Mouse (Mus musculus): ENCODE measurements around the gene Vwa5b2.

DNA sequence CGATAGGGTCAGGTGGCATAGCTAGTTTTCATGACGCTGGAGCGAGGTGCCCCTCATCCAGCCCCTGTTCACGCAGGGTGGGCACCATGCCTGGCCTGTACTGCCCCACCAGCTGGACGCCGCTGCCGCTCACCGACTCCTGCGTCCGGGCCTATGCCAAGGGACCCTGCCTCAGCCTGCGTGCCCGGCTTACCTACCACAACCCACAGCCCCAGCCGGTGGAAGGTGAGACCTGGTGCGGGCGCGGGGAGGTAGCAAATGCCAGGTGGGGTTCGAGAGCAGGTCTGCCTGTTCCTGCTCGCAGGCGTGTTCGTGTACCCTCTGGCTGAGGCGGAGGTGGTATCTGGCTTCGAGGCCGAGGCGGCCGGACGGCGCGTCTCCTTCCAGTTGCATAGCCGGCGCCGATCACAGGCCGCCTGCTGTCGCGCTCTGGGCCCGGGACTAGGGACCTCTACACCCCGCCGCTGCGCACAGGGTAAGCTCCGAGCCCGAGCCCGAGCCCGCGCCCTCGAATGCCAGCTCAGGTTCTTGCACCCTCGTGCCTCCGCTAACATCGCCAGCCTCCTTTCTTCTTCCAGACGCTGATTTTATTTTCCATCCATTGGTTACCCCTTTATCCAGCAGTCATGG, 1.9 kb downstream of the Vwa5b2 start:
- TF ChIP-seq CTCF (IDR thresholded peaks at IDR 0.05; ENCODE audit: low read depth): no peak
- TF ChIP-seq EP300 (IDR thresholded peaks at IDR 0.05; ENCODE audit: low read depth): no peak

Measured in liver, embryonic 14.5 days (tissue).